Mouse (Mus musculus) adrenal gland, postnatal 14 days (tissue): ENCODE measurements around the gene Triobp. TPM values are rescaled to one million over a fixed set of nuclear protein-coding genes. Genes with fewer than 3 reads are reported as not detected.

Experiments
- DNase-seq: peaks from one replicate; pipeline ENCODE4 v3.0.0; 2021; ENCODE audit warnings: mixed read lengths
- total RNA-seq: library from RNA; stranded (reverse); gene quantifications from 2 replicates; pipeline ENCODE4 v1.2.3, GENCODE M21; 2021

Triobp gene
- total RNA-seq, 1 experiment from 2014 or later: 82.2 TPM

DNA sequence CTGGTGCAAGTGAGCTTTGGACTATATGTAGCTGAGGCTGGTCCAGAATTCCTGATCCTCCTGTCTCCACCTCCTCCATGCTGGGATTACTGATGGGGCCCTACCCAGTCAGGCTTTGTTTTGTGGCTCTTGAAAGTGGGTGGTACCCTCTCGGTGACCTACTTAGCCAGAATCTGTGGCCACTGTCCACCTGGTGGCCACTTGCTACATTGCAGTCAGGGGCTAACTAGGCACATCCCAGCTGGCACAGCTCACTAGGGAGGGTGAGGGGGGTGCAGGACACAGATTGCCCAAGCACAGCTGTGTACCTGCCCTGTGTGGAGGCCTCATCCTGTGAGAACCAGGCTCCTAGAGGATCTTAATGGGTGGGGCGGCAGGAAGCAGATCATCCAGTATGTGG lies 15.4 kb downstream of the Triobp start:
- DNase-seq: peak; percentile 89

DNA sequence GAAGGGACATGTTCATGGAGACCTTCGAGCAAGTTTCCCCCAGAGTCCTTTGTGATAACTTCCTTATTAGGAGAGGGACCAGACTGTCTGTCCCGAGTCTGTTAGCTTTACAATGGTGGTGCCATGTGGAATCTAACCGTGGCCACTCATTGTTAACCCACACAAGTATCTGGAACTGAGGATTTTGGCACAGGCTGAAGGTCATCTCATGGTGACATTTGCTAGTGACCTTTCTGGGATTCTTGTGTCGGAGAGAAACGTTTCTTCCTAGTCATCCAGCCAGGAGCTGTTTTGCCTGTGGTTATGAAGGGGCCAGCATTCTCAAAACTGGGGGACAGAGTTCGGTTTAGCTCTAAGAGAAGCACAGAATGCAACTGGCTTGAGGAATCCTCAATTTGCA lies 24.1 kb downstream of the Triobp start:
- DNase-seq: peak; percentile 68

DNA sequence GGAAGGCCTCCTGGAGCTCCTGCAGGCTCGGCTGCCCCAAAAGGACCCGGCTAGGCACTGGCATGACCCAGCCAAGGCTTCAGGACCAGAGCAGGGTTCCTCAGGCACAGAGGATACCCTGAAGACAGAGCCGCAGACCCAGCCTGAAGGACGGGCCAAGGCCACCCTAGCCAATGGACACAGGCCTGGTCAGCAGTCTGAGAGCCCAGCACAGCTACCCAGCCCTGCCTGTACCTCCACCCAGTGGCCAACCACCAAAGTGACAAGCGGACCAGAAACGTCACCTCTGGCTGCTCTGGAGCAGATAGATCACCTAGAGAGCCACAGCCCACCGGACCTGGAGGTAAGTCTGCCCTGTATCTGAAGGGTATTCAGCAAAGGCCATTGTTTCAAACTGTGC lies 26.4 kb downstream of the Triobp start:
- DNase-seq: peak; percentile 83

- no peak for DNase-seq
These were observed 30.2 kb downstream of the Triobp start for GRCm38 (mm10) chr15:78977676-78978159.

- peak; percentile 91 for DNase-seq
These were observed 31.4 kb downstream of the Triobp start for GRCm38 (mm10) chr15:78978875-78979274.

DNA sequence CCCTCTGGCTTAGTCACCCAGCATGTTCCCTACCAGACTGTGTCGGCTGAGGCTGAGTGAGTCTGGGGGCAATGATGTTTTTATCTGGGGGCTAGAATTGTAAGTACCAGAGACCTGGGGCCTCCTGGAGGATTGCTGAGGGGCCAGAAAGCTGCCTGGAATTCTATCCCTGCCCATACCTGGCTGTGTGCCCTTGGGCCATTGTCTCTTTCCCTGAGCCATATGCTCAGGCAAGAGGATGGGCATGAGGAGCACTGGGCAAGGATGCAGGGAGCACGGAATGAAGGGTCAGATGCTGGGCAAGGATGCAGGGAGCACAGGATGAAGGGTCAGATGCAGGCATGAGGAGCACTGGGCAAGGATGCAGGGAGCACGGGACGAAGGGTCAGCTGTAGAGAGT lies 32.6 kb downstream of the Triobp start:
- no peak for DNase-seq

GRCm38 (mm10) chr15:78982658-78983435 lies 35.3 kb downstream of the Triobp start:
- DNase-seq: peak; percentile 96

GRCm38 (mm10) chr15:78983436-78984285 lies 36.1 kb downstream of the Triobp start:
- peak; percentile 76 for DNase-seq

- DNase-seq: peak; percentile 23
These were observed 36.8 kb downstream of the Triobp start for GRCm38 (mm10) chr15:78984286-78984778.

- peak; percentile 55 for DNase-seq
These were observed 39.2 kb downstream of the Triobp start for GRCm38 (mm10) chr15:78986536-78987220.

- peak; percentile 90 for DNase-seq
These were observed 41.0 kb downstream of the Triobp start for GRCm38 (mm10) chr15:78988499-78988971.

DNA sequence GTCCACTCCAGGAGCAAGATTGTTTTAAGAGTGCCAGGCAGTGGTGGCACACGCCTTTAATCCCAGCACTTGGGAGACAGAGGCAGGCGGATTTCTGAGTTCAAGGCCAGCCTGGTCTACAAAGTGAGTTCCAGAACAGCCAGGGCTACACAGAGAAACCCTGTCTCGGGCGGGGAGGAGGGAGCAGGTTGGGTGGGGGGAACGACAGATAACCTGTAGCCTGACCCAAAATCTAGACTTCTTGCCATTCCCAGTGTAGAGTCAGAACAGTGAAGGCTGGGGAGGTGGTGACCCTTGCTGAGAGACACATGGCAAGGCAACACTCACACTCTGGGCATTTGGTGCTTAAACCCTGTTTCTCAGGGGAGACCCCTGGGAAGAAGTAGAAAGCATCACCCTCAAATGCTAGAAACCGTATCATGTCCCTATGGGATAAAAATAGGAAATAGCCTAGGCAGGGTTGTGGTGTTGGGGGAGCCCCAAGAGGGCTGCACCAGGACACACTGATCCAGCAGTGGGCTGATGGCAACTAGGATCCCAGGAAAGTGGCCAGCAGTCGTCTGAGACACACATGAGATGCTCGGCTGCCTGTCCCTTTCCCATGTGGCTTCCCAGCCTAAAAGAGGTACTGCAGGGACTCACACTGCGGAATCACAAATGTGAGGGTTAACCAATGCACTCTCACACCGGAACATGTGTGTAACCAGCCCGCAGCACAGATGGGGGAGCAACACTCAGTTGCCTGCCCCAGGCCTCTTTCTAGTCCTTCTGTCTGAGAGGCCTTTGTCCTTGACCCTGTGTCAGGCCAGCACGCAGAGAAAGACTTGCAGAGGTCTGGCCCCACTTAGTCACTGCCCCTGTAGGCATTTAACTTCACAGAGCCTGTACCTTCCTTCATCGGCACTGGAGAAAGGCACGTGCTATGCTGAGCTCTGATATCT lies 41.9 kb downstream of the Triobp start:
- peak; percentile 50 for DNase-seq

- DNase-seq: peak; percentile 28
These were observed 42.6 kb downstream of the Triobp start for GRCm38 (mm10) chr15:78990093-78990463.

GRCm38 (mm10) chr15:78990970-78991525 lies 43.5 kb downstream of the Triobp start:
- DNase-seq: peak; percentile 53

- peak; percentile 47 for DNase-seq
These were observed 44.7 kb downstream of the Triobp start for GRCm38 (mm10) chr15:78992235-78992634.

DNA sequence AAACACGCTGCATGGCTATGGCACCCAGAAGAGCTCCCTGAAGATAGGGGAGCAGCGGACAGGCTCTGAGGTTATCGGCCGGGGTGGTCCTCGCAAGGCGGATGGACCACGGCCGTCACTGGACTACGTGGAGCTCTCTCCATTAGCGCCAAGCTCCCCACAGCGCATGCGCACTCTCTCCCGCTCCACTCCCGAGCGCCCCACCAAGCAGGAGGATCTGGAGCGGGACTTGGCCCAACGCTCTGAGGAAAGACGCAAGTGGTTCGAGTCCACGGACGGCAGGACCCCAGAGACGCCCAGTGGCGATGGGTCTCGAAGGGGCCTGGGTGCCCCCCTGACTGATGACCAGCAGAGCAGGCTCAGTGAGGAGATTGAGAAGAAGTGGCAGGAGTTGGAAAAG lies 45.4 kb downstream of the Triobp start:
- no peak for DNase-seq

DNA sequence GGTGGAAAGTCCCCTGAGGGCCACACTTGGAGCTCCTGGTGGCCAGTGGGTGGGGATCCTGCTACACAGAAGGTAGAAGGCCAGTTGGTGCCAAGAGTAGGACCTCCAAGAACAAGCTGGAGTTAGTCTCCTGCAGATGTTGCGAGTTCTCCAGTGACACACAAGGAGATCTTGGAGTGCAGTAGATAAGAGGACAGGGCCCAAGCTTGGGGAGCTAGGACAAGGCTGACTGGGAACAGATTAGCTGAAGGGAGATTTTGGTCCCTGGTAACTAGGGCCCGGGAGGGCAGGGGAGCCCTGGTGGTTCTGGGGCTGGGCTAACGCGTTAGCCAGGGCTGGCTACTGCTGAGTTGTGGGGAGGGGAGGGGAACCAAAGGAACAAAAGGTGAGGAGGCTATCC lies 48.4 kb downstream of the Triobp start:
- DNase-seq: no peak

- DNase-seq: no peak
These were observed 49.1 kb downstream of the Triobp start for GRCm38 (mm10) chr15:78996663-78997062.

GRCm38 (mm10) chr15:78998348-78998747 lies 50.8 kb downstream of the Triobp start:
- DNase-seq: no peak

DNA sequence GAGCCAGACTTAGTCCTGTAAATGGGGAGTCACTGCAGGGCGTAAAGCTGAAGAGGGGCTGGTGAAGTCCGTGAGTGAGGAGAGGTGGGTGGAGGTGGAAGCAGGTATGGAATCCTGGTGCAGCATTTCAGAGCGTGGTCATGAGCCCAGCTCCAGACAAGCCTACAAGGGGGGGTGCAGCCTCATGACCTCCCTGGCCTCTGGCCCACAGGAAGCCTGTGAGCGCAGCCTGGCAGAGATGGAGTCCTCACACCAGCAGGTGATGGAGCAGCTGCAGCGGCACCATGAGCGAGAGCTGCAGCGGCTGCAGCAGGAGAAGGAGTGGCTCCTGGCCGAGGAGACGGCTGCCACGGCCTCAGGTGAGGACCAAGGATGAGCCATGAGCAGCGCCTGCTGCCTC lies 52.1 kb downstream of the Triobp start:
- no peak for DNase-seq

GRCm38 (mm10) chr15:79000357-79000791 lies 52.9 kb downstream of the Triobp start:
- peak; percentile 37 for DNase-seq
